Mouse (Mus musculus): ENCODE measurements around the gene Apobr.

- no peak for TF ChIP-seq CTCF (IDR thresholded peaks at IDR 0.05; ENCODE audit: extremely low read depth, insufficient read length, insufficient replicate concordance, low read depth, low read length)
- TF ChIP-seq POLR2A (IDR thresholded peaks at IDR 0.05; ENCODE audit: low read depth, low read length) = no peak
These were observed 11.7 kb downstream of the Apobr start for GRCm38 (mm10) chr7:126596414-126596813.
